Mouse (Mus musculus) layer of hippocampus, postnatal 36 days (tissue): ENCODE results near the gene Zhx3. TPM values are rescaled to one million over a fixed set of nuclear protein-coding genes. Genes with fewer than 3 reads are reported as not detected.

ENCODE experiments used
- DNase-seq, 2 experiments: peaks; one replicate each; pipeline ENCODE4 v3.0.0; 2022
- total RNA-seq, 2 experiments: library from RNA; stranded (reverse); gene quantifications; 2 replicates each; pipeline ENCODE4 v1.2.3; 2021

The Zhx3 gene
- total RNA-seq: 100 to 1,000 TPM in 1 of 2 experiments, 10 to 100 TPM in 1; 92.9 to 124 TPM

GRCm38 (mm10) chr2:160872890-160873382, at the start of gene Zhx3:
Gene Zhx3 (minus strand): TSS chr2:160872998.
- DNase-seq: peak; percentile 92

GRCm38 (mm10) chr2:160921285-160921684, 48.5 kb upstream of the Zhx3 start:
- no peak for DNase-seq

DNA sequence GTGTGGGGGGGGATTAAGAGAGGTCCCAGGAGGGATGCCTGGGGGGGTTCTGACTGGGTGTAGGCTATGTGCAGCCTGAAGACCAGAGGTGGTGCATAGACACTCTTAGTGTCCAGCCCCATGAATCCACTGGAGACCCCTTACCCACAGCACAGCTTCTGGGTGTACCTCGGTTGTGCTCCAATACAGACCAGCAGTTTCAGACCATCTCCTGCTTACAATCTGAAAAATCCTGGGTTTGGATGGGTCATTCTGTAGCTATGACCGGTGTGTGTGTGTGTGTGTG, 46.1 kb upstream of the Zhx3 start:
- DNase-seq: no peak

DNA sequence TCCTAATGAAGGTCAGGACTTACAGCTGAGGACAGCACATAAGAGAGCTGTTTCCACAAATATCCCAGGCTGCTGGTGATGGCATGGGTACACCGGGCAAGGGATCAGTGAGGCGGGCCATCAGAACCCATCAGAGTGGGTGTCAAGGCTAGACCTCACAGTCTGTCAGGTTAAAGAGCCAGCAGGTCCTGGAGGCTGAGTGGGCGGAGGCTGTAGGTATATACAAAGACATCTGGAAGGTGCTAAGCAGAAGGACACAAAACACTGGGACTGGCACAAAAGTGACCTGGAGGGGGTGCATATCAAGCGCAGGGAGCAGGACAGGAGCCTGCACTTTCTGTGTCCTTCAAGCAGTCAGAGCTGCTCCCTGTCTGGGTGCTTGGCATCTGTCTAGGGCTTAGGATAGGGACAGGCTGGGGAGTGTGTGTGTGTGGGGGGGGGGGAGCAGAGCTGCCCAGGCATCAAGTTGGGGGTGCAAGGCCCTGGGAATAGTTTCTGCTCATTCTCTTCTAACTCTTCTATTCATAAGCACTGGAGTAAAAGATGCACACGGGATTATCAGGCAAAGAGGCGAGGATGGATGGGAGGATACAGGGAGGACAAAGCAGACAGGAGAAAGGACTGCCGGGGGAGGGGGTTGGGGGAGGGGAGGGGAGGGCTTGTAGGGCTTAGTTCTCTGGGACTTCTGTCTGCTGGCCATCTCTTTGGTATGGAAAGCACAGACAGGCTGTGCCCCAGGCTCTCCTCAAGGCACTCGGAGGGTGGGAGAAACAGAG, 45.5 kb upstream of the Zhx3 start:
- DNase-seq: no peak

DNA sequence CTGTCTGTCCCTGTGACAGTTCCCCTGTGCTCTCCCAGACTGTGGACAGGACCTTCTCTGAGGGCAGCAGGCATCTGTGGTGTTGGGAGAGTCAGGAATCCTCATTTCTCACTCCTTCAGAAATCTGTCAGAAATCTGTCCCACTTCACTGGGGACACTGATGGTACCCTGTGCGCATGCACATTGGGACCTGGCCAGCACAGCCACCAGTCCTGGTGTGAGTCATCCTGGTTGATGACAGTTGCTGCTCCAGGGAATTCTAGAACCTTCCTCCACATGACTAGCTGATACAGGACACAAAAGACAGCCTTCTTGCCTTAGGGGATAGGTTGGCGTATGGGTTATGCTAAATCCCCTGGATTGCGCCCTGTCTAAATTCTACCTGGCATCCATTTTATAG, 44.5 kb upstream of the Zhx3 start:
- DNase-seq: no peak

- DNase-seq: no peak
Observed at GRCm38 (mm10) chr2:160916714-160917113, 43.9 kb upstream of the Zhx3 start.

GRCm38 (mm10) chr2:160915821-160916610, 43.2 kb upstream of the Zhx3 start:
- no peak for DNase-seq

- no peak for DNase-seq
Observed at GRCm38 (mm10) chr2:160914656-160915055, 41.9 kb upstream of the Zhx3 start.

DNA sequence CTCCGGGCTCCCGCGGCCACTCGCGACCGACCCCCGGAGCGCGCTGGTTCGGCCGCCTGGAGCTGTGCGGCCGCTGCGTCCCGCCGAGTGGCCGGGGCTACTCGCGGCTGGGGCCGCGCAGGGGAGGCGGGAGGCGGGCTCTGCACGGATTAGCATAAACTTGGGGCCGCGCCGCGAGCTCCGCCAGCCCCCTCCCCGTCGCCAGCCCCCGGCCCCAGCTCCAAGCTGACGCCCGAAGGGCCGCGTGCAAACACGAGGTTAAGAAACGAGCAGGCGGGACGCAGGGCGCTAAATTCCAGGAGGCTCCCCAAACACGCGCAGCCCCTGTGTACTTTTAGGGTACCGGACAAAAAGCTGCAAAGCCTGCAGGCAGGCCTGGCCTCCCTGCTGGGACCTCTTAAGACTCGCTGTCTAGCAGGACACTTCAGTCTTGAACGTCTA, 39.5 kb upstream of the Zhx3 start, which contains the start of gene Emilin3:
Emilin3 (minus strand) TSS at position 98 of the 441 bp plus-strand sequence.
- no peak for DNase-seq

DNA sequence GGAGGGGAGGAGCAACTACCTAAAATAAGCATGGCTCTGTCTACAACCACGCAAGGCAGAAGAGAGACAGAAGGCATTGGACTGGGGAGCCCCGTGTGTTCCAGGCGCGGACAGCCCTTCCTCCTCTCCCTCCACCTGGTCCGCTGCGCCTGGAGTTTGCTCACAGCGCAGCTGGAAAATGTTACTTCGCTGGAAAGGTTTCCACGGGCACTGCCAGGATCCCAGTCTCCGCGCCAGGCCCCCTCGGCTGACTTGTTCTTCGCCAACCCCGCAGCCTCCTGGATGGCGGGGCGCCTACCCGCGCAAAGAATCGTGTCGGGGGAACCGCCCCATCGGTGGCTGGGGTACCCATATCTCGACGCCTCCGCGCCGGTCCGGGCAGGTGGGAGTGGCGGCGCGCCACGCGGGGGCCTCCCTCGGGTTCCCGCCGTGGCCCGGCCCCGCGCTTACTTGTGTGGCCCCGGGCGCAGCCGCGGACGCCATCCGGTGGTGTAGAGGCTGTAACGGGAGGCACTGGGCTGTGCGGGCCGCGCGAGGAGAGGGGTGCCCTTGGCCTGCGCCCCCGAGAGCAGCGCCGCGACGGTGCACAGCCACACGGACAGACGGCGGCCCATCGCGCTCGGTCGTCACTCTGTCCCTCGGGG, 38.9 kb upstream of the Zhx3 start:
- DNase-seq: no peak

DNA sequence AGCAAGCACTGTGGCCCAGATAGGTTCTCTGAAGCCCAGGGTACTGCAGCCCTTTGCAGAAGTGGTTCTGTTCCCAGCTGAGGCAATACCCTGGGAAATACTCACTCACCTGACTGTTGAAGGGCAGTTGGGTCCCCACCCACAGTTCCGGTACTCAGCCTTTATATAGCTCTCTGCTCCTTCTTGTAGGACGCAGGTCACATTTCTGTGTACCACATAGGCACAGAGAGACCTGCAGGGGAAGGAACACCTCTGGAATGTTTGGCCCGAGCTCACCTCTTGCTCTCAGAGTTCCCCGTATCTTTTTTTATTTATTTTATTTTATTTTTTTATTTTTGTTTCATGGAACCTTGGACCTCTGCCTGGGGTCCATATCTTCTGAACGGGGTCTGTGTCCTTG, 37.8 kb upstream of the Zhx3 start:
- DNase-seq: no peak

DNA sequence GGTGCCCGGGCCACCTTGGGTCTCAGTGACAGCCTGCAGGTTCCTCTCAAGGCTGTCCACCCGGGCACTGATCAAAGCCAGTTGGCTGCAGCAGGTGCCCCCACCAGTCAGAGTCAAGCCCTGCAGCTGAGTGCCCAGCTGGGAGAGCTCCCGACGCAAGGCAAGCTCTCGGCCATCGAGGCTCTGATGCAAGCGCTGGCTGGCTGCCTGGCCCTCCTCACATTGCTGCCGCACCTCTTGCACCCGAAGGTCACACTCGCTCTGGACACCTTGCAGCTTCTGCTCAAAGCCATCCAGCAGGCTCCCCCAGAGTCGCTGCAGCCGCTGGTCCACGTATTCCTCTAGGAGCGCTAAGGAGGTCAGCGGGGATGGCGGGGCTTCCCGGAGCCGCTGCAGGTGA, 35.8 kb upstream of the Zhx3 start:
- no peak for DNase-seq

DNA sequence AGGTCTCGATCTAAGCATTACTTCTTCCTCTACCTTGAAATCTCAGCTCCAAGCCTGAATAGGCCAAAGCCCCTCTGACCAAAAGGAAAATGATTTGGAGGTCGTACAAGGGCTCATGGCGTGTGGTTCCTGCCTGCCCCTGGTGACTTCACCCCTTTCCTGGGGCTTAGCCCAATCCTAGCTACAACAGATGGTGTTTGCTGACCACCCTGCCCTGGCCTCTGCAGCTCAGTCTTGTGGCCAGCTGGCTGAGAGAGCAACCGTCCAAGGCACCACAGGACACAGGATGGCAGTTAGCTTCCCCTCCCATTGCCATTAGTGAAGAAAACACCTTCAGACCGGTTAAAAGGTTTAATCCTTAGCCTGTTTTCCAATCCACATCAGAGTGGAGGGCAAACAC, 33.3 kb upstream of the Zhx3 start:
- DNase-seq: no peak

DNA sequence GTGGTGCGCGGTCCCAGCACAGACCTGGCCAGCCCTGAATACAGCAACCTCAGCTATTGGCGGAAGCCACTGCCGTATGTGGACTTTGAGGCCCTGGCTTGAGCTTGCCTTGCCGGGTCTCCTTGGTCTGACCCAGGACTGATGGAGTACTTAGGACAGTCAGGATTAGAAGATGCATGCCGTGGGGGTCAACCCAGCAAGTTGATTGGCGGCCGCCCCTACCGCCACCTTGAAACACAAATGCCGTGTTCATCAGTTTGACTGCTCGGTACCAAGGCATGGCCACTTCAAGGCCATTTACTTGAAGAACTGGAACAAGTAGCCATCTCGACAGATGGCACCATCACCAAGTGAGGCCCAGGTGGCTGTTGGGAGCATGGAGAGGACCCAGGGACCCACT, 32.5 kb upstream of the Zhx3 start:
- no peak for DNase-seq

DNA sequence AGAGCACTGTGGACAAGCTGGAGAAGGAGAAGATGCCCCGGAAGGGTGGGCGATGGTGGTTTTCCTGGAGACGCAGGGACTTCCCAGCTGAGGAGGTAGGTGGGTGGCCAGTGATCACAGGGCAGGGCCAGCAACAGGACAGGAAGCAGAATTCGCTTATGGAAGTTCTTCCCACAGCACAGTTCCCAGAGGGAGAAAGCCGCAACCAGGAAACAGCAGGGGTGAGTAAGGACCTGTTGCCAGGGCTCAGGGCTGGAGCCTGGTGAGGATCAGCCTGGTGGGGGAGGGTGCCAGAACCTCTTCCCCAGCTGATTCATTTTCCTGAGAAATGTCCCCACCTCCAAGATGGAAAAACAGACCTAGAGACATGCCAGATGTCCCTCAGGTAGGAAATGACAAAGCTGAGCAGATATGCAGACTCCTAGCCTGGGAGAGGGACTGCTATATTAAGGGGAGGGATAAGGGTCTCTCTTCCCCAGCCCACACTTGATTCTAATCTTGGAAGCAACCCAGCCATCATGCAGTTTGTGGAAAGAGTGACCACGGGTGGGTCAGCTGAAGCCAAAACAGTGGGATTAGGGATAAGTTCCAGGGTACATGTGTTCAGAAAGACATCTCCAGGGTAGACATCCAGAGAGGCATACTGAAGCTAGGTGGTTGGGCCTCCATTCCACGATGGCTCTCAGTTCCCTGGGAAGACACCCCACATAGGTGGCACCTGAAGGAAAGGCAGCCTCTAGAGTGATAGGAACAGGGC, 29.0 kb upstream of the Zhx3 start:
- DNase-seq: no peak

DNA sequence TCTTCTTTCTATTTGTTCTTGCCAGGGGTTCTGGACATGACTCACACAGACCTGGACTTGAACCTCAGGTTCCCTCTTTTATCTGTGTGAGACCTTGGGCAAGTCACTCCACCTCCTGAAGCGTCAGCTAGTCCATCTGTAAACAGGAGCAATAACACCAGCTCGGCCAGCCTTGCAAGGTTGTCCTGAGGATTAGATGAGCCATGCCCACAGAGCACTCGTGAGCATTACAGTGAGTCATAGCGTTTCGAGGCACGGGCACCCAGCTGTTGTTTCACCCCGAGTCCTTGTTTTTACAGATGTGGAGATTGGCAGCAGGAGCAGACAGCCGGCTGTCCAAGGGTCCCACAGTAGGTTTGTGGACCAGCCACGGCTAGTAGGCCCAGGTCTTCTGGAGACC, 18.9 kb upstream of the Zhx3 start:
- no peak for DNase-seq

GRCm38 (mm10) chr2:160891045-160891444, 18.2 kb upstream of the Zhx3 start:
- no peak for DNase-seq

DNA sequence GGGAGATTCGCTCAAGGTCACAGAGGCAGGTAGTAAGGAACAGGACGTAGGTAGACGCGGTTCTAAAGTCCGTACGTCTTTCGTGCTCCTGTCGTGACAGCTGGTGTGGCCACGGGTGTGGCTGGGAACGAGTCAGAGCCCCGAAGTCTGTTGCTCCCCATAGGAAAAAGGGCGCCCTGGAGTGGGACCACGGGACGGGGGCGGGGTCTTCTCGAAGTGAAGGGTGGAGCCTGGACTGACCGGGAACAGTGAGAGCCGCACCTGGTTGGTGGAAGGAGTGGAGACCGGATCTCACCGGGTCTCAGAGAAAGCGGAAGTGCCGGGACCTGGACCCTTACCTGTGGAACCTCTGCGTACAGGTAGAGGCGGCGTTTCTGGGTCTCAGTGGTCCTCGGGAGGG, 15.1 kb upstream of the Zhx3 start:
- no peak for DNase-seq

DNA sequence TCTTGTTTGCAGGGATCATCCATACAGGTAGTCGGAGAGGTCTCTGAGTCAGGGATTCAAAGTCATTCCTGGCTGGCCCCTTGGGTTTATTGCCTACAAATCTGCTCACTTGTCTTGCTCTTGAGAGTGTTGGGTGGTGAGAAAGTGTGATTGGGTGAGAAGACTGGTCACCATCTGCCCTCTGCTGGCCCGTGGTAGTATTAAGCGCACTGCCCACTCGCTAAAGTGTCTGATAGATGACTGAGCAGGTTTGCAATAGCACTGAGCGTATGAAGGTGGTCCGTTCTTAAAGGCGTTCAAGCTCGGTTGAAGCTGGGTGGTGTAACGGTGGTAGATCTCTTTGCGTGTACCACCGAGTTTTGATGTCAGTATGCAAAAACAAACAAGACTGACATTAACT, 14.5 kb upstream of the Zhx3 start:
- peak; percentile 78 to 81 for DNase-seq

DNA sequence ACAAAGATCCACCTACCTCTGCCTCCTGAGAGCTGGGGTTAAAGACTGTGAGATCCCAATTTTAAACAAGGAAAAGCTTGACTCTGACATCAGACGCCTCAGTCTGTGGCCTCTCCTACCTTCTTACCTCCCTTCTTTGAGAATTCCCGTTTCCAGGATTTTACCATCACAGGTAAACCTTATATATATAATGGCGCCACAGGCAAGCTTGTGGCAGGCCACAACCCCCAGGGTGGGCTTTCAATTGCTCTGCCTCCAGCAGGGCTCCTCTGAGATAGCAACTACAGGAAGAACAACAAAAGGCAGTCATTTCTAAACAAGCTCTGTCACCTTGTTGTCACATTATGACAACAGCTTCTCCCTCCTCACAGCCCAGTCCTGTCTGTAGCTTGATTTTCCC, 13.4 kb upstream of the Zhx3 start:
- DNase-seq: no peak

DNA sequence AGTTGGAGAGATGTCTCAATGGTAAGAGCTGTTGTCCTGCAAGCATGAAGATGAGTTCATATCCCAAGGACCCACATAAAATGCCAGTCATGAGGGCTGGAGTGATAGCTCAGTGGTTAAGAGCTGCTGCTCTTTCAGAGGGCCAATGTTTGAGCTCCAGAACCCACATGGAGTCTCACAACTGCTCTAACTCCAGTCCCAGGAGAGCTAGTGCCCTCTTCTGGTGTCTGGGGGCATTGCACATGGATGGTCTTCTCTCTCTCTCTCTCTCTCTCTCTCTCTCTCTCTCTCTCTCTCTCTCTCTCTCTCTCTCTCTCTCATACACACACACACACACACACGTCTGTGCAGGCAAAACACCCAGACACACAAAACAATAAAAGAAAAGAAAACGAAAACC, 12.0 kb upstream of the Zhx3 start:
- no peak for DNase-seq

DNA sequence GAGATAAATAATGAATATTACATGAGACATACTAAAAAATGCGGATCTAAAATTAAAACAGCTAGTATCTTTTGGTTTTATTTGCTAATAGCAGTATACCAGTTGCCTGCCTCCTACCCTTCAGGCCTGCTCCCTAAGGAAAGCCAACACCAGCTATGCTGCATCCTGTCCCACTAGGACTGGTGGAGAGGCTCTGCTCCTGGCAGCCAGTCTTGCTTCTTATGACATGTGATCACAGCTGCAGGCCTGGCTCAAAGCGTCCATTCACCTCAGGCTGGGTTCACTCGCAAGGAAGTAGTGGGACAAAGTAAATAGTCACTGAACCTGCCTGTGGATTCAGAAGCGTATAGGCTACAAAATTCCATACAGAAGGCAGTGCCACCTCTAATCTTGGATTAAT, 11.1 kb upstream of the Zhx3 start:
- peak; percentile 20 for DNase-seq

DNA sequence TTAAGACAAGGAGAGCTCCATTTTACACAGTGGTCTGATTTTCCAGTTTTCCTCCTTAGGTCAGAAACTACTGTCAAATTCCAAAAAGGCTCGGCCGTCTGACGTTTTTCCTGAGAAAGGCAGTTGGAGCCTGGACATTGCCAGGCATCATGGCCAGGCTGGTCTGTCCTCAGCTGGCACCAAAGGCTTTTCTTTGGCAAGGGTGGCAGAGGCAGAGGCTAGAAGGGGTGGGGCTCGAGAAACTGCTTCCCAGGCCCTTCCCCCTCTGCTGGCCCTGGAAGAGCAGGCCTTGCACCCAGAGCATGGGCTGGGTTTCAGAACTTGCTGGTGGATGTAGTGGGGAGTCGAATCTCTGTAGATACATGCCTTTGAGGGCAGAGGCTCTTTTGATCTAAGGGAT, 9.6 kb upstream of the Zhx3 start:
- DNase-seq: peak; percentile 12 to 15
